Mouse (Mus musculus) mature B cell (primary cell): ENCODE results near the gene Uvssa.

Experiments used
- in situ Hi-C: fragments of 300-500 bp; cut with MboI; formaldehyde crosslinking; loops from 2 replicates; pipeline ENCODE4 v1.14.3; 2019

Uvssa gene

DNA sequence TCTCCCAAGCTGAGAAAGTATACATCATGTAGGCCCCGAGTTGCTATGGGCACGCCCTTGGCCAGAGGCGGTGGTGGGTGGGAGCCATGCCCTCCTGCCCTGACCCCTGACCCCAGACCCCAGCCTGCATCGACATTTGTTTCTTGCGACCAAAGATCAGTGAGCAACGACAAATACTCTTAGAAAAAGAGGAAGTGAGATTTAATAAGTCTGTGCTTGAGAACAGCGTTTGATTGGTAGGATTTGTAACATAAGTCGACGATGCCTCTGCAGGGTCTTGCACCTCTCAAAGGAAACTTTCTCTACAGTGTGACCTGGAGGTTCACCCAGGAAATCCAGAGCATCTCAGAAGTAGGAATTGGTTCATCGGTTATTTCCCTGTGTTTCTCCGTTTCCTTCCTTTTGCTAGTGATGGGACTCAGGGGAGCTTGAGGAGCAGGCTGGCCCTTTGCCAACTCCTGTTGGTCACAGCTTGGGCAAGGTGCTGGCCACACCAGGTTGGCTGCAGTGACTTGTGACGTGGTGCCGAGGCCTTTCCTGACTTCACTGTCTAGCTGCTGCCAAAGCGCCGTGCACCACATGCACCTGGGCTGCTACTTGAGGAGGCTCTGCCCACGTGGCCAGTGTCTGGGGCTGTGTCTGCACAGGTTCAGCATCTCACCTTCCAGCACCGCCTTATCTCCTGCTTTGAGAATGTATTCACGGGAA is 5.9 kb upstream of the Uvssa start:
- in situ Hi-C loops = loop anchor here (5.0 kb wide), 1 partner anchor 100 kb away; the partner anchor contains the start of gene Ctbp1

DNA sequence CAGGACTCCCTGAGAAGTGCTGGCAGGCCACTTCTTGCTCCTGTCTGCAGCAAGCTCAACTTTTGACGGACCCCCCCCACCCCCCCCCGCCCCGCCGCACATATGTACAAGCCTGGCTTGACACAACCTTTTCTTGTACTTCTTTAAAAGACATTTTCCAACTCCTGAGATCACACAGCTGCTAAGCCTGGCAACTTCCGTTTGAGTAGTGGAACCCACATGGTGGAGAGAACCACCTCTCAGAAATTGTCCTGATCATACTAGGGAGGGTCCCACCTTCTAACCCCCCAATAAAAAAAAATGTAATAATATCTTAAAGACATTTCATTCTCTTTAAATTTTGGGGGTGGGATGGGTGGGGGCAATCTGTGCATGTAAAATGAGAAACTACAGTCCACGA is 1.2 kb upstream of the Uvssa start:
- in situ Hi-C loops = no loop called here

DNA sequence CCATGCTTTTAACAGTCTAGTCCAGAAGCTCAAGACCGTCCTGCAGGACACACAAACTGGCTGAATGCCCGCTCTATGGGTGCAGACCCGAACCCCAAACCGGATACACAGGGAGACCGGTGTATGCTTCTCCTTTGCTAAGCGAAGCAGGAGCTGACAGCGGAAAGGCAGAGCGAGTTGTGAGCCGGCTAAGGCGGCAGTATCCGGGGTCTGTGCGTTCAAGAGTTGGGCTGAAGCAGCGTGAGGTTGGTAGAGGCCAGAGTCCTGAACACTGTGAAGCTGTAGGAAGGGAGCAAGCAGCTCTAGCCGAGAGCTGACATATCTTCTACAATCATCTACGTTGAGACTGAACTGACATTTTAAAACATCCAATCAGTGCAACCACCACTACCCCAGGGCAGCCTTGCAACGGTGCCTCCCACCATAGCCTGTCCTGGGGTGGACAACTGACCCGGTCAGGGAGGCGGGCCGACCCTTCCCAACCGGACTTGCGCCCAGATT is 498 bp upstream of the Uvssa start:
- in situ Hi-C loops = no loop called here

DNA sequence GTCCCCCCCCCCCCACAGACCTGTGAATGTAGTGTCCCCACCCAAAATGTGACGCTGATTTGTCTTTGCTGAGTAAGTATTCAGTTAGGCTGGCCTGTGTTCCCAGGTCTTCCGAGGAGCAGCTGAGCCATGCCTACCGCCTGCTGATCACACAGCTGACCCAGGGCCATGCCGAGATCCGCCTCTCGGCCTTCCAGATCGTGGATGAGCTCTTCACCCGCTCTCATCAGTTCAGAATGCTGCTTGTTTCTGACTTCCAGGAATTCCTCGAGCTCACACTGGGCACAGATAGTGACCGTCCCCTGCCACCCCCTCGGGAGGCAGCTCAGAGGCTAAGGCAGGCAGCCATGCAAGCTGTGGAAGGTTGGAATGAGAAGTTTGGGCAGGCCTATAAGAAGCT is 9.2 kb downstream of the Uvssa start:
- in situ Hi-C loops = no loop called here

DNA sequence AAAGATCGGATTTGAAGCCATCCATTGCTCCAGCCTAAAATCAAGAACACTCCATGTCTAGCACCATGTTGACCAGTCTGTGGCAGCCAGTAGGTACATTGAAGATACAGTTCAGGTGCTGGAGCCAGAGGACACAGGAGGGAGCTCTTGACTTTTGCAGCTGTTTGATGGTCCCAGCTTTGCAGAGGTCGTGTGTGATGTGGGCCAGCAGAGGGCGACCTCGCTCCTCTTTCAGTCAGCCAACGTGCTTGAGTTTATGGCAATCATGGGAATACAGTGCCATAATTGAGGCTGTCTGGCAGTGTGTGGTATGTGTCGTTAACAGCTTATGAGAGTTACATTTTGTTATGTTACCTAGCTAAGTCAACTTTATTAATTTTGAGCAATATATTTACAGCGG is 15.5 kb downstream of the Uvssa start:
- in situ Hi-C loops = no loop called here

DNA sequence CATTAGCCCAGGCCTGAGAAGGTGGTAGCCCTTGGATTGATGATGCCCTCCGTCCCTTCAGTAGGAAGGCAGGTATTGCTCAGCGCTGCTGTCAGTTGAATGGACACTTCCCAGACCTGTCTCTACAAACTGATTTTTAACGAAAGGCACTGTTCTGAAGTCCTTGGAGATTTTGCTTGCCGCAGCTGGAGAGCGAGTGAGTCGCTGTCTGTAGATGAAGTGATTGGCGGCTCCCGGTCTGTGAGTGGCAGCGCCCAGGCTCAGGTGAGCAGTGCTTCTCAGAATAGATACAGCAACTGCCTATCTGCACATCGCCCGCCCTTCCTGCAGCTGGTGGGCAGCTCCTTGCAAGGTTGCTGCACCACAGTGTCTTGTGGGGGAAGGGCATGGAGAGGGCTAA is 17.3 kb downstream of the Uvssa start:
- in situ Hi-C loops = no loop called here

DNA sequence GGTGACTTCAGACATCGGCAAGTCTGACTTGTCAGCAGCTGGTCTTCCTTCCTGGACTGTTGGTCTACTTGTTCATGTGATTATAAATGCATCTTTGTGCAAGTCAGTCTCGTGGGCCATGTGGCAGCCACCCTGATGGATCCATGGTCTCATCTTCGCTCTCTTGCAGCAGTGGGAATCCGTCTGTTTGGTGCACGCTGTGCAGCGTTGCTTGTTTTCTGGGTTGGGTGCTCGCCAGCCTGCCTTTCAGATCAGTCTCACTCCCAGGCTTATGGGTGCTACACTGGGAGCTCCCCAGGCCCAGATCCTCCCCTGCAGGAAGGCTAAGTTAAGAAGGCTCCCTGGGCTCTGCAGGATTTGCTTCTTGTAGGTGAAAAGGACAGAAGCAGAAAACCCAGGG is 18.5 kb downstream of the Uvssa start:
- in situ Hi-C loops = no loop called here

DNA sequence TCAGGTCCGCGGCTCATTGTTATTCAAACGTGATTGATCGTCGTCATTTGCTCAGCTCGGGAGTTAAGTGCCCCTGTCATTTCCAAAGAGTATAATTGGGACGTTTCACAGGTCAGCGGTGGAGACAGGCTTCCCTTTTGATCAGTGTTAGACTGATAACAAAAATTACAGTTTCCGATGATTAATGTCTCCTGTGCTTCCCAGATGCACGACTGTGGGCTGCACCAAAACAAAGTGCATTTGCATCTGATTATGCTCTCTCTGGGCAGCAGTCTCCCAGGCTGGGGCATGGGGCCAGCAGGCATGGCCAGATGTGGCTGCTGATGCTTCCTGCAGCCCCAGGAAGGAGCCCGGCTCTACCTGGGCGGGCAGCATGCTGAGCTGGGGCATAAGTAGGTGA is 22.5 kb downstream of the Uvssa start:
- in situ Hi-C loops = no loop called here

DNA sequence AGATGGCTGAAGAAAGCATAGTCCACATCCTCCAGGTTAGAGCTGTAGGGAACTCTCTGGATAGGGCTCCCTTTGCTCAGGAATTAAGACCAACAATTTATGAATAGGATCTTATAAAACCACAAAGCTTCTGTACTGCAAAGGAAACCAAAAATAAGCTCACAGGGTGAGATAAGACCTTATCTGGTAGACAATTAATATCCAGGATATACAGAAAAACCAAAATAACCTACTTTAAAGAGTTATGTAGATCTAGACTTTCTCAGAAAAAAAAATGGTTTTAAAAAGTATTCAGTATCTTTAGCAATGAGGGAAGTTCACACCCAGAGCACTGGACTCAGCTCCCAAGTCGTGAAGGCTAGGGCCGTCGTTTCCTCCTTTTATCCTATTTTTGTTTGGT is 42.0 kb downstream of the Uvssa start:
- in situ Hi-C loops = no loop called here

DNA sequence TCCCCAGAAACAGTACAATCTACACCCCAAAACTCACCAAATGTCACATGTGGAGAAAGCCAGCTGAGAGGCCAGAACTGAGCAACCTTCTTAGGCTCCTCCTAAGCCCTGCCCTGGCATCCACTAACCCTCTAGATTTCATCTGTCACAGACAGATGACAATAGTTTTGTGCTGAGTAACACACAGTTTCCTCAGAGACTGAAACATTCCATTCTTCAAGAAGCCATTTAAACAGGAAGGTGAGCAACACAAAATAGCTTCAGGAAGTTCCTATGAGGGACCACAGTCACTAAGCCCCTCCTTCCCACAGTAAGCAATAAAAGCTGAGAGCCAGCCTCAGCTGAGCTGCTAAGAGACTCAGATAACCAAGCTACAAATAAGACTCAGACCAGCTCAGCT is 49.1 kb downstream of the Uvssa start:
- in situ Hi-C loops = no loop called here

DNA sequence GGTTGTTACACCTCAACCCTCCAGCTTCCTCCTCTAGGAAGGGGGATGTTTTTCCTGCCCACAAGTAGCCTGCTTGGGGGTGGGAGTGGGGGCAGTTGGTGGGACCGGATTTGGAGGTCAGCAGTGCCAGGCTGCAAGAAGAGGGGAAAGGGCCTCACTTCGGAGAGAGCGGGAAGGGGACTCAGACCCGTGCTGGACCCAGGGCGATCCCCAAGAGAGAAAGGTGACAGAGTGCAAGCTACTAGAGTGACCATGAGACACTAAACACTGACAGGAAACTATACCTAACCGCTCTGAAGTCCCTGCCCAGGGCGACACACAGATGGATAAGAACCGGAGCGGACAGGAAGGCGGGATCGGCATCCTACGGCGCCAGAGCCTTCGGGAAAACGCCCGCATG is 51.8 kb downstream of the Uvssa start:
- in situ Hi-C loops = no loop called here

DNA sequence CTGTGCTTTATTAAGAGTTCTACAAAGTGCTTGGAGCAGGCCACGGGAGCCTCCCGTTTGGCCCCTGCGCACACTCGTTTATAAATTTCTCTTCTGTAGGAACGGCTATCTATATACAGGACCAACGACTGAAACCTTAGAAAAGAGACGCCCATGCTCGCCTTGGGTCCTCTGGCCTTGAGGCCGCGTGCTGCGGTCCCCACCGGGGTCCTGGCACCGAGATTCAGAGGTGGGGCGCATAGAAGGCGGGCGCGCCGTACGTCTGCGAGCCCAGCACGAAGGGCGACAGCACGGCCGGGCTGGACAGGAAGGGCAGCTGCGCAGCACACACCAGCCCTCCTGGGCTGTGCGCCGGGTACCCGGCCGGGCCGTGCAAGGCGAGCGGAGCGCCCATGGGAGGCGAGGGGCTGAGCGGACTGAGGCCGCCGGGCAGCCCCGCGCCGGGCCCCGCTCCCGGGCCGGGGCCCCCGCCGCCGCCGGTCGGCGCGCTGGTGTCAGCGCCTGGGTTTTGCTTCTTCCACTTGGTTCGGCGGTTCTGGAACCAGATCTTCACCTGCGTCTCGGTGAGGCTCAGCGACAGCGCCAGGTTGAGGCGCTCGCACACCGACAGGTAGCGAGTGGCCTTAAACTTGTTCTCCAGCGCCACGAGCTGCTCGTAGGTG is 52.3 kb downstream of the Uvssa start:
- in situ Hi-C loops = no loop called here

DNA sequence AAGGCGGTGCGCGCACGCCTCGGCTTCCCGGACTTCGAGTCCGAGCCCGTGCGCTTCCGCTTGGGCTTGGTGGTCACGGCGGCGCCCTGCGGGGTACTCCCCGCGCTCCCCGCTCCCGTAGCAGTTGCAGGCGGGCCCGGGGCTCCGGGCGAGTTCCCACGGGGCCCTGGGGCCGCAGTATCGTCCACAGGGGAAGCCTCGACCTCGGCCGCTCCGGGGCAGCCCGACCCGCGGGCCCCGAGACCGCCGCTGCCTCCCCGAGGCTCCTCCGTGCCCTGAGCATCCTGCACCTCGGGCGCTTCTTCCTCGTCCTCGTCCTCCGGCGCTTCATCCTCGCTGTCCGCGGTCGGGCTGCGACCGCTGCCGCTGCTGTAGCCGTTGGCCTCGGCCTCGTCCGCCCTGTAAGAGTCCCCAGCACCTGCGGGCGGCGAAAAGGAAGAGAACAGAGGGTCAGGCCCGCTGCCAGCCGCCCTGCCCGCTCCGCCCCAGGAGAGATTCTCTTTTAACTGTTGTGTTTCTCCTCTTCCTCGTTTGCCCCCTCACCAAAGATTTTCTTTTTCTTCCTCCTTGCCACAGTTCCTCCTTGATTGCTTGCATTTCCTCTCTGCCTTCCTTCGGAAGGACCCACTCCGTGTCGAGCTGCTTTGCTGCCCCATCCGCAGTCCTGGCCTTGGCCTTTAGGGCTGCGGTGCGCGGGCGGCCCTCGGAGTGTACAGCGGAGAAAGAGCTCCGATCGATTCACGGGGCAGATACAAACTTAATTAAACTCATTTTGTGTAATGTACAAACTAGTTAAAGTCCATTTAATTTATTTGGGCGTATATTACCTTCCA is 53.0 kb downstream of the Uvssa start:
- in situ Hi-C loops = no loop called here

DNA sequence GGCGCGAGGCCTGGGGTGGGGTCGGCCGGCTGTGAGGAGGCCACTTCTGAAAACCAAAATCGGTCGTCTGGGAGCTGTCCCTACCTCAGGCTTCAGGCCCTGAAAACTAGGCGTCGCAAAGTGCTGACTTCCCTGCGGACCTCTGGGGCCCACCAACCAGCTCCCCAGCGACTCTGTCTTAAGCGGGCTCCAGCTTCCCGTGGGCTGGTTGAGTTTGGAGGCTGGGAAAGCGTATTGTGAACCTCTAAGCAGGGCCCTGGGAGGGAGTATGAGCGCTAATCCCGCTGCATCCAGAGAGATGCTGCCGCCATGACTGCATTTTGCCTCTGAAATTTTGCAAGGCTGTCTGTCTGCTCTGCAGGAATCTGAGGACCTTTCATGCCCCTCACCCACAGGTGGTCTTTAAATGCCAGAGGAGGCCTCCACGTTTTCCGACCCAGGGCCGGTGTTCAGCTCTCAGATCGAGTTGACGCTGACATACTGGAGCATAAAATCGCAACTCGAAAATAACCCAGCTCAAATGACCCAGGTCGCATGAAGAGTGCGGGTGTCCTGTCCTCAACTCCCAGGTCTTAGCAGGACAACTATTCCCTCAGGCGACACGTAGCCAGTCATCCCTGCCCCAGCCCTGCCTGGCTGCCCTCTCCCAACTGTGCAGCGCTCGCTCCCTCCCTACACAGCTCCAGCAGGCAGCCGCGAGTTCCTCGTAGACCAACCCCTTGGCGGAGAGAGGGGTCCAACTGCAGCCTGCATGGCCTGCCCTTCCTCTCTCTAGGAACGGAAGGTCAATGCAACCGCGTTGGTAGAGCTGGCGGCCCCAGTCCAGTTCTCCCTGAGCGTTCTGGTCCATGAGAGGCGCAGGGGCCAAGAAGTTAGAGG is 53.9 kb downstream of the Uvssa start:
- in situ Hi-C loops = no loop called here

DNA sequence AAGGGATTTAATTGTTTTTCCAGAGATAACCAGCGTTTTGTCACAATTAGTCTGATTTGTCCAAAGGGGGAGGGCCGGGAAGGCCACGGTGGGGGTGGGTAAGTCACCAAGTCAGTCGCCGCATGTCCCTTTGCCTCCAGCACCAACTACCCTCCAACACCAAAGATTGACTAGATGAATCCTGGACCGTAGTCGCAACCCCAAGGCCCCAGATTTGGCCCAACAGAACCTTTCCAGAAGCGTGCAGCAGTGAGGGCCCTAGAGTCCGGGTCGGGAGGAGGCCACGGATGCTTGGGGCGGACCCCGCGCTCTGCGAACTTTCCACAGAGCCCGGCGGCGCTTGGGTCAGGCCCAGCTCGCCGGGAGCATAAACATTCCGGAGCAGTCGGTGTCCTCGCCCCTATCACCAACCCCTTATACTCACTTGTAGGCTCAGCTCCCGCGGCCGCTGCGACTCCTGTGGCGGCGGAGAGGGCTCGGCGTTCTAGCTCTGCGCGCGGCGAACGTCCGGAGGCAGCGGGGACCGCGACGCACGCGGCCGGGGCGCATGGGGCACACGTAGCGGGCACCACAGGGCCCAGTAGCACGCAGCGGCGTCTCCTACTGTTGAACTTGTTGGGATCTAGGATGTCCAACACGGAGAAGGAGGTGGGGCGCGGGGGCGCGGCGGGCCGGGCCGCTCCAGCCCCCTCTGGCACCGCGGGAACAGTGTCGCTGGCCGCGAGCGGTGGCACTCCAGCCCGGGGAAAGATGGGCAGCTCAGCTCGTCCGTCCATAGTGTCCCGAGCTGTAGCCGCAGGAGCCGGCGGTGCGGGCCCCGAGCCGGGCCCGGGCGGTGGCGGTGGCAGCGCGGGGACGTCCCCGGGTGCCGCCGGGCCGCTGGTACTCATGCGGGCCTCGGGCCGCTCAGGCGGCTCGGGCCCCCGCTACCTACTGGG is 55.1 kb downstream of the Uvssa start, which contains the start of gene Nkx1-1:
Gene Nkx1-1 (minus strand): TSS at position 776 of the 938 bp plus-strand sequence.
- in situ Hi-C loops = no loop called here

DNA sequence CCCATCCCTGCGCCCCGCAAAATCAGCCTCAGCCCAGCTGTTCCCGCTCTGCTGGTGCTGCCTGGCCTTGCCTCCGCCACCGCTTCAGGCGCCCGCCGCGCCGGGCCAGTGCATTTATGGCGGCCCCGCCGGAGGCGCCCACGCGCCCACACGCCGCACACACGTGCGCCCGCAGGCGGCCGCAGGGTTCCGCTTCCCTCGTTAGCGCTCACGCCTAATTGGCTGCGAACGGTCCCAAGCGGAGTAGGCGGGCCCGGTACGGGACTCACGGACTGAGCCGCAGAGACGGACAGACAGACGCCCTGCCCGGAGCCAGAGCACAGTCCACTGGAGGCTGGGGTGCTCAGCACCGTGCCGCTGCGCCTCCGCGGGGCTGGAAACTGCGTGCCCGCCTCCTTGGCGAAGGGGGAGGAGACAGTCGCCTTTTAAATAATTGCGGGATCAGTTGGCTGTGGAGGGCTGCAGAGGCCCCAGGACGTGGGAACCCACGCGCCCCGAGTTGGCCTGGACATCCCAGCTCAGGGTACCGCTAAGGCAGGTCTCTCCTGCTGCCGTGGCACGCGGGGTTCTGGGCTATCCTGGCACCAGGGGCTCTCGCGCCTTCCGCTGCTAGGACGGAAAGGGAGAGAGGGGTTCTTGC is 55.9 kb downstream of the Uvssa start:
- in situ Hi-C loops = no loop called here

DNA sequence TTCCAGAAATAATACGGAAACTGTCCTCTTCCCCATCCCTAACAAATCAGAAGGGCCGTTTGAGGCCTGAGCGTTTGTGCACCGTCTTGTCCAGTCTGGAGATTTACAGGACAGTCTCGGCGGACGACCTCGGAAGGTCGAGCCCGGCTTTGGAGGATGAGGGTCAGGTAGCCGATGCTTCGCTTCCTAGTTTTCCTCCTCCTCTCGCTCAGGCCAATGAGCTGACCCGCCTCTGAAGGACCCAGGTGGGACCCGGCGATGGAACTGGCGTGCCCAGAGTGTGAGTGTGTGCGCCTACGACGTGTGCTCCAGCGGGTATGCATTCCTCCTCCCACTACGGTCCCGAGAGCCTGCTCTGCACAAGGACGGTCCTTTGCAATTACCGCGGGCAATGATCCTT is 56.8 kb downstream of the Uvssa start:
- in situ Hi-C loops = no loop called here

DNA sequence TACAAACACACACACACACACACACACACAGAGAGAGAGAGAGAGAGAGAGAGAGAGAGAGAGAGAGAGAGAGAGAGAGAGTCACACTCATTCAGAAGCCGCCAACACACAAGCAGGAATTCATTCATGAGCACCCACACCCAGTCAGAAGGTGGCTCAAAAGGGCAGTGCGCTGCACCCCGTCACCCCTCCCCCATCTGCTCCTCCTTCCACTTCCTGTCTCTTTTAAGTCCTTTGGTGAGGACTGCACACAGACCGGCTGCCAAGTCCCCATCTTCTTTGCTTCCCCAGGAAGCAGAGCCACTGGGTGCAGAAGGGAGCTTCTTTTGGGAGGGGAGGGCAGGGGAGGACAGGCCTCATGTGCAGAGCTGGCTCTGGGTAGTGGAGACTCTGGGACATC is 57.6 kb downstream of the Uvssa start:
- in situ Hi-C loops = no loop called here

DNA sequence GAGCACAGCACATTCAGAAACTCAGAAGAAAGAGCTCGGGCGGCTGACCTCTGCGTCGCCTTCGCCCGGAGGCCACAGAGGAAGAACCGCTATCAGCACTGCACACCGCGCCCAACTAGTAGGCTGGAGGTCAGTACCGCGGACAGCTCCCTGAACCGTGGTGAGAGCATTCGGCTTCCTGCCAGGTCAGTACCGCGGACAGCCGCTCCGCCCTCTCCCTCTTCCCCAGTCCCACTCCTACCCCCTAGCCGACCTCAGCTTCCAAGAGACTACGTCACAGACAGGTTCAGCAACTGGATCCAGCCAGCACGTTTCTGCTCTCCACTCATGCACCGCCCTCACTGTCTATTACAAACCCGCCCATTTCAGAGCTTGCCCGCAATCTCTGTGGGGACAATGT is 59.9 kb downstream of the Uvssa start:
- in situ Hi-C loops = no loop called here
